Mouse (Mus musculus) embryonic facial prominence, embryonic 12.5 days (tissue): ENCODE measurements at regions not wholly inside any gene's neighbourhood (a gene's known extent, or its start where the extent isn't known, plus 50 kb on each side); places are given as distances from the start of the nearest gene placed in this dataset.

Source experiments
- ATAC-seq: fragments of 200-750 bp; cut with Nextera tagmentation; 2 replicates; pipeline ENCODE4 v1.8.0; 2017; ENCODE audit not compliant: insufficient number of reproducible peaks, insufficient read depth, low FRiP score, low TSS enrichment
- H3K27ac ChIP-seq: fragments of 300-500 bp; sonication (generic); 2 replicates; pipeline ENCODE4 v1.5.1; 2016; ENCODE audit warnings: mild to moderate bottlenecking
- H3K27me3 ChIP-seq: fragments of 300-500 bp; sonication (generic); 2 replicates; pipeline ENCODE4 v1.6.1; 2016; ENCODE audit warnings: mild to moderate bottlenecking, moderate library complexity
- H3K36me3 ChIP-seq: fragments of 300-500 bp; sonication (generic); 2 replicates; pipeline ENCODE4 v1.6.1; 2016; ENCODE audit warnings: mild to moderate bottlenecking
- H3K4me1 ChIP-seq: fragments of 300-500 bp; sonication (generic); 2 replicates; pipeline ENCODE4 v1.6.1; 2016
- H3K4me2 ChIP-seq: fragments of 300-500 bp; sonication (generic); replicated peaks from 2 replicates; pipeline ENCODE4 v1.6.1; 2016; ENCODE audit warnings: mild to moderate bottlenecking, moderate library complexity
- H3K4me3 ChIP-seq: fragments of 300-500 bp; sonication (generic); 2 replicates; pipeline ENCODE4 v1.5.1; 2016; ENCODE audit warnings: mild to moderate bottlenecking
- H3K9ac ChIP-seq: fragments of 300-500 bp; sonication (generic); 2 replicates; pipeline ENCODE4 v1.6.1; 2016; ENCODE audit warnings: mild to moderate bottlenecking, moderate library complexity
- H3K9me3 ChIP-seq: fragments of 300-500 bp; sonication (generic); 2 replicates; pipeline ENCODE4 v1.6.1; 2016; ENCODE audit warnings: mild to moderate bottlenecking, moderate library complexity
- WGBS: fragments of 180-500 bp; shearing (Covaris S2); methylation state at CpG from one replicate; pipeline ENCODE4 v1.1.7; 2016; 5-methylcytosine and 5-hydroxymethylcytosine counted together

DNA sequence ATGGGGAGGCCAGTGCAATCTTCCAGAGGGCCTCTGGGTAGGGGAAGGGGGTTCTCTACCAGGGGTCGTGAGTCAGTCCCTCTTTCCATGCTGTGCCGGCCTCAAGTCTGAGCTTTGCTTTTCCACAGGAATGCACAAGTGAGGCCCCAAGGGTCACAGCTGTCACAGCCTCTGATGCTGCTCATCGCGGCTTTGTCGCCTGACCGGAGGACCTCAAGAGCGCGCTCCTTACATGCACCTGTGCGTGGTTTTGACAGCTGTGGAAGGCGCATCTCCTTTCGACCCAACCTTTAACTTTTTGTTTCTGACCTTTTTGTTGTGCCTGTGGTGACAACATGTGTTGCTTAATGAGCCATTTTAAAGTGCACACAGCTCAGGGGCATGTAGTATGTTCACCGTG, 258.3 kb downstream of the Uaca start:
- Histone ChIP-seq H3K27me3 (0 out of 2 replicates have a peak, but pooled peaks cover 10% of the 10 kb centered on the region), H3K9ac (no peak overlapping the region), H3K9me3 (no peaks in the 10 kb centered on the region), H3K36me3 (no peaks in the 10 kb centered on the region), H3K4me2 (no peak overlapping the region), H3K27ac (no peak overlapping the region), H3K4me3 (no peak overlapping the region), H3K4me1 (peaks cover 33% of the 10 kb centered on the region)
- 81% methylated on average over 12 of the region's 12 CpGs for WGBS
- ATAC-seq, result no peak

GRCm38 (mm10) chr9:61054427-61054826, 260.1 kb downstream of the Uaca start:
- Histone ChIP-seq H3K36me3 (no peaks in the 10 kb centered on the region), H3K9me3 (no peaks in the 10 kb centered on the region), H3K27ac (peak overlapping the region; percentile 32; the same call in 1 of the 2 replicates), H3K9ac (no peak overlapping the region), H3K27me3 (0 out of 2 replicates have a peak, but pooled peaks cover 8% of the 10 kb centered on the region), H3K4me2 (no peak overlapping the region), H3K4me1 (peaks cover 35% of the 10 kb centered on the region), H3K4me3 (no peak overlapping the region)
- 19% methylated on average over 3 of the region's 3 CpGs for WGBS
- ATAC-seq, result peak; percentile 59

DNA sequence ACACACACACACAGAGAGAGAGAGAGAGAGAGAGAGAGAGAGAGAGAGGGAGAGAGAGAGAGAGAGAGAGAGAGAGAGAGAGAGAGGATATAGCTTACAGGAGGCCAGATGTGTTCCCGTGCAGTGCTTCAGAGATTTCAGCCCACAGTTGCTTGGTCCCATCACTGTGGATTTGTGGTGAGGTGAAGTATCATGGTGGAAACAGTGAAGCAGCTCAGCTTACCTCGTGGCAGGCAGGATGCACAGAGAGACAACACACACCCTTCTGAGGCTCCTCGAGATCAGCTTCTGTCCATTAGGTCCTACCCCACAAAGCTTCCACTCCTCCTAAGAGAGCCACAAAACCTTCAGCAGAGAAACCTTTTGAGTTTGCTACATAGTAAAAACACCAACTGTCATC, 261.1 kb downstream of the Uaca start:
- no peaks in the 10 kb centered on the region for H3K9me3 ChIP-seq
- H3K36me3 ChIP-seq, result no peaks in the 10 kb centered on the region
- H3K27ac ChIP-seq, result no peak overlapping the region
- H3K4me1 ChIP-seq, result peaks cover 35% of the 10 kb centered on the region
- H3K27me3 ChIP-seq, result 0 out of 2 replicates have a peak, but pooled peaks cover 4% of the 10 kb centered on the region
- ATAC-seq, result no peak
- 67% methylated on average over 3 of the region's 3 CpGs for WGBS
- no peak overlapping the region for H3K4me3 ChIP-seq
- H3K9ac ChIP-seq, result no peak overlapping the region
- no peak overlapping the region for H3K4me2 ChIP-seq

DNA sequence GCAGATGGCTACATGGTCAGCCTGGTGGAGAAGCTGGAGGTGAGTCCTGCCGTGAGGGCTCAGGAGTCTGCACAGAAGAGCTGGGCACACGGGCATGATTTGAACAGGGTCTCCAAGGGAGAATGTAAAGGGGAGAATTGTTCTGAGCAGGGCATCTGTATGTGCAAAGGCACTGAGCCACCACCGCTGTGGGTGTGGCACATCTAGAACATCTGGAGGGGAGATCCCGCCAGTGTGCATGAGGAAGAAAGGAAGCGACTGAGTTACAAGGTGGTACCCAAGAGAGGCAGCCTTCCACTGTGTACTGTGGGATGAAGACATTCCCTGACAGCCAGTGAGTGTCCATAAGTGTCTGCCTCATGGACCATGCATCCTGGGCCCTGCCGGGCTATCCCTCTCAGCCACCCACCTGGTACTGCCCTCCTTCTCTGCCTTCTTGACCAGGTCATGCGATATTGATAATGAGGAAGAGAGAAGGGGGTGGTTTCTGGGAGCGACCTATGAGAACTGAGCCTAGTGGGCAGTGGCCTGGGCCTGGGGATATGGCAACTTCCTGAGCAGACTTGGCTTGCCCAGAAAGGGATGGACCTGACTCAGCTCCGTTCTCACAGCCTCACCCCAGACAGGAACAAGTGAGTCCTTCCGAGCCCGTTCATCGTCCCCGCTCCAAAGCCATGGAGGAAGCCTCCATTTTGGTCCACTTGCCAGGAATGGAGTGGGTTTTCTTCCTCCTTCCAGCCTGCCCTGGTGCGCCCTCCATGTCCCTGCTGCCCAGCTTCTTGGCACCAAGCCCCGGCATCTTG, 261.8 kb downstream of the Uaca start:
- Histone ChIP-seq H3K4me1 (peaks cover 35% of the 10 kb centered on the region), H3K27me3 (0 out of 2 replicates have a peak, but pooled peaks cover 4% of the 10 kb centered on the region), H3K4me3 (no peak overlapping the region), H3K36me3 (no peaks in the 10 kb centered on the region), H3K4me2 (no peak overlapping the region), H3K9ac (no peak overlapping the region), H3K9me3 (no peaks in the 10 kb centered on the region), H3K27ac (peak overlapping the region; percentile 52; the same call in 1 of the 2 replicates)
- WGBS, result 85% methylated on average over 15 of the region's 15 CpGs
- ATAC-seq, result no peak

DNA sequence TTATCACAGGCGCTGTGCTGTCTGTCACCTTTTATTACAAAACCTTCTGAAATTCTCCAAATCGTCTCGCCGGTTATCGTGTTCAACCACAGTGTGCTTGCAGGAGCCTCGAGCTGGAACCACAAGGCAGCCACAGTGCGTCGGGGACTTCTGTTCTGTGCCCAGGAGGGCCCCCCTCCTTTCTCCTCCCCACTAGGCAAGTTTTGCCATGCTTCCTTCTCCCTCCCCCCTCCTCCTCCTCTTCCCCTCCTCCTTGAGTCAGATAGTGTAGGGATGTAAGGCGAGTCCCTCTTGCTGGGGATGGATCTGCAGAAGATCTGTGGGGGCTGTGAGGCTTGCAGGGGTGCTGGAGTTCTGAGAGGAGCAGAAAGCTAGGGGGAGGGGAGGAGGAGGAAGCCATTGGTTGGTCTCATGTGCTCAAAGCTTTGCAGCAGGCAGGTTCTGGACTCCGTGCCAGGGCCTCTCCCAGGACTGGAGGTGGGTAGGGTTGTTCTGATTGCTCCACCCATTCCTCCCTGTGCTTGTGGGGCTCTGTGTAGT, 262.5 kb downstream of the Uaca start:
- Histone ChIP-seq H3K36me3 (no peaks in the 10 kb centered on the region), H3K4me1 (peaks cover 35% of the 10 kb centered on the region), H3K9me3 (no peaks in the 10 kb centered on the region), H3K4me2 (no peak overlapping the region), H3K4me3 (no peak overlapping the region), H3K9ac (no peak overlapping the region), H3K27me3 (0 out of 2 replicates have a peak, but pooled peaks cover 4% of the 10 kb centered on the region), H3K27ac (peak overlapping the region; percentile 52)
- 41% methylated on average over 10 of the region's 10 CpGs for WGBS
- ATAC-seq, result peak; percentile 61

GRCm38 (mm10) chr9:61059225-61059624, 264.9 kb downstream of the Uaca start:
- Histone ChIP-seq H3K4me2 (no peak overlapping the region), H3K27me3 (0 out of 2 replicates have a peak, but pooled peaks cover 4% of the 10 kb centered on the region)

DNA sequence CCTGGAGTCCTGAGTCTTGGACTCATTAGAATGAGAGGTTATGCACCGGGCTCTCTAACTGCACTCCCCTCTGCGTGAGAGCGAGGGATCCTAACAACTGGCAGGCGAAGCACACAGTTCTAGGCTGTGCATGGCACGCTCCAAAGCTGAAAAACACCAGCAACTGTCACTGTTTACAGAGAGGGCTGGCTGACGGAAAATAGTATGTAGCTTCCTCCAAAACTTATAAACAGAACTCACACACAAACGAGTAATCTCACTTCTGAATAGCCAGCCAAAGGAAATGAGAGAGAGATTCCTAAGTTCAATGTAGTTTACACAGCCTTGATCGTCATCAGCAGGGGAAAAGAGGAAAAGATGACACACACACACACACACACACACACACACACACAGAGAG, 266.6 kb downstream of the Uaca start:
- peaks cover 17% of the 10 kb centered on the region for H3K4me1 ChIP-seq
- 72% methylated on average over 8 of the region's 8 CpGs for WGBS

More at GRCm38 (mm10) chr9:61059225-61059624, 264.9 kb downstream of the Uaca start:
- peaks cover 26% of the 10 kb centered on the region for H3K4me1 ChIP-seq
- no peak overlapping the region for H3K9ac ChIP-seq
- H3K4me3 ChIP-seq, result no peak overlapping the region
- H3K36me3 ChIP-seq, result no peaks in the 10 kb centered on the region
- H3K27ac ChIP-seq, result no peak overlapping the region
- ATAC-seq, result no peak
- no peaks in the 10 kb centered on the region for H3K9me3 ChIP-seq

DNA sequence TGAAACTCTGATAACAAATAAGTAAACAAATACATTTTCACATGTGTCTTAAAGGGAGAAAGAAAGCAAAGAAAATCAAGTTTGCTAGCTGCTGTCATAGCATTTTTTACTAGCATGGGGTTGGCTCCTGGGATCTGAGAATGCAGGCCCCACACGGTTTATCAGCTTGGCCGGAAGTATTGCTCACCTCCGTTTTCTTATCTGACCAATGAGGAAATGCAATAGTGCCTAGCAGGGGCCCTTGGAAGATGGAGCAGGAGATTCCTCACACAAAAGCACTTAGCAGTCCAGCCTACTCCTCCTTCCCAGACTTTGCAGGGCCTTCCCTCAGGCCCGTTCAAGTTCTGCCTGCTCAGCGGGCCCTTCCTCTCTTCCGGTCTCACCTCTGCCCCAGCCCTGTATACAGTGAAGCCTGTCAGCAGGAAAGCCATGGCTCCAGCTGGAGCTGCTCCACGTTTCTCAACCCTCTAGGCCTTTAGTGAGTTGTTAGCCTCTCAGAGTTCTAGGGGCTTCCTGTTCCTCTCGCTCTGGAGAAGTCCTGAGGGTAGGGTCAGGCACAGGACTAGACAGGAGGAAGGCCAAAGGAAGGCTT, 270.5 kb downstream of the Uaca start:
- Histone ChIP-seq H3K27ac (no peak overlapping the region), H3K4me3 (no peak overlapping the region), H3K27me3 (0 out of 2 replicates have a peak, but pooled peaks cover 4% of the 10 kb centered on the region), H3K9ac (no peak overlapping the region), H3K36me3 (no peaks in the 10 kb centered on the region), H3K4me1 (peaks cover 4% of the 10 kb centered on the region), H3K9me3 (no peaks in the 10 kb centered on the region), H3K4me2 (no peak overlapping the region)
- 55% methylated on average over 8 of the region's 8 CpGs for WGBS
- ATAC-seq, result no peak

More for the DNA sequence above, 266.6 kb downstream of the Uaca start:
- no peak overlapping the region for H3K4me2 ChIP-seq
- H3K9ac ChIP-seq, result no peak overlapping the region
- H3K27me3 ChIP-seq, result no peaks in the 10 kb centered on the region
- no peak overlapping the region for H3K27ac ChIP-seq
- H3K4me3 ChIP-seq, result no peak overlapping the region
- ATAC-seq, result no peak
- no peaks in the 10 kb centered on the region for H3K9me3 ChIP-seq
- no peaks in the 10 kb centered on the region for H3K36me3 ChIP-seq

DNA sequence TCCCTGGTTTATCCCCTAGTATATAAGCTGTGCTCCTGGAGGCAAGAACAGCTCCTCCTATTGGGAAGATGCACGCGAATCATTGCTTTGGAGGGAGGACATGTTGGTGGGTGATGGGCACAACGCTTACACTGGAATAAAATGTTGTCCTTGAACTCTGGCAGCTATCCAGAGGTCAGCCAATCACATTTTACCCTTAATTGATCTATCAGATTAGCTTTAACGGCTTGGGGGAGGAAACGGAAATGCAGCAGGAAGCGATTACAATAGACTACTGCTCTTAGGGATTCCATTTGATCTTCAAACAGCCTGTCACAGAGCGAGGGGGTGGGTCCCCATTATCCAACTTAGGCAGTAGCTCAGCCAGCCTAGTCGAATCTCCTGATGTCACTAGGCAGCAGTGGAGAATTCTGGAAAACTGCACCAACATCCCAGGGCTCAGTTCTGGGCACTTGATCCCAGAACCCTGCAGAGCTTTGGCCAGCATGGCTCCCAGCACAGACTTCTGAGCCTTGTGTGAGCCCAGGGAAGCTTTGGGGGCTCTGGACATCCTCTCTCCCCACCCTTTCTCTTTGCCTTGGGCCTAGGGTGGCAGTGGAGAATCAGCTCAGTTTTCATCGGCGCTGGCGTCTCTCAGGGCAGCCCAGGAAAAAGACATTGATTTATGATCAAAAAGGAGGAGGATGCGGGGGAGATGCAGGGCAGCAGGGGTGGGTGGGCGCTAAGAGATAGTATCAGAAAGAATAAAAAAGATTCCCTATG, 275.4 kb downstream of the Uaca start:
- no peaks in the 10 kb centered on the region for H3K36me3 ChIP-seq
- no peak overlapping the region for H3K4me2 ChIP-seq
- no peak for ATAC-seq
- no peak overlapping the region for H3K27ac ChIP-seq
- no peaks in the 10 kb centered on the region for H3K9me3 ChIP-seq
- H3K9ac ChIP-seq, result no peak overlapping the region
- no peak overlapping the region for H3K4me3 ChIP-seq
- 28% methylated on average over 13 of the region's 13 CpGs for WGBS
- peaks cover 17% of the 10 kb centered on the region; the same call in 1 of the 2 replicates for H3K27me3 ChIP-seq
- peaks cover 14% of the 10 kb centered on the region for H3K4me1 ChIP-seq

GRCm38 (mm10) chr9:61070315-61070707, 276.0 kb downstream of the Uaca start:
- H3K9ac ChIP-seq, result no peak overlapping the region
- 23% methylated on average over 8 of the region's 8 CpGs for WGBS

DNA sequence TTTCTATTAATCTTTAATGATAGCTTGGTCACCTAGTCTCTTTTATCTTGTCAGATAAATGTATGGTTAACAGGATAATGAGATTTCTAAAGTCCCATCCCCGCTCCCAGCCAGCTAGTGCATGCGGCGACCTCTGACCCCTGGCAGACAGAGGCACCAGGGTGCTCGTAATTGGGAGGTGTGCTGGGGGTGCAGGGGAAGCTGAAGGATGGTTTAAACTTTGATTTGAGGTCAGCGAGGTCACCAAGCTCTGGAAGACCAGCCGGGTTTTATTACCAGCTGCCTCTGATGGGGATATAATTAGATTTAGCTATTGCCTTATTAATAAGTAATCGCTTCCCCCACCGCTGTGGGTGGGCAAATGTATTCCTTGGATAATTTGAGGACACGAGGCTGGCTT, 276.5 kb downstream of the Uaca start:
- 24% methylated on average over 9 of the region's 9 CpGs for WGBS
- Histone ChIP-seq H3K9me3 (no peaks in the 10 kb centered on the region), H3K4me1 (peaks cover 14% of the 10 kb centered on the region), H3K4me2 (no peak overlapping the region), H3K27me3 (peaks cover 17% of the 10 kb centered on the region; the same call in 1 of the 2 replicates), H3K9ac (no peak overlapping the region), H3K36me3 (no peaks in the 10 kb centered on the region), H3K27ac (no peak overlapping the region), H3K4me3 (no peak overlapping the region)
- no peak for ATAC-seq

More at GRCm38 (mm10) chr9:61070315-61070707, 276.0 kb downstream of the Uaca start:
- no peak for ATAC-seq
- H3K4me3 ChIP-seq, result no peak overlapping the region
- H3K4me2 ChIP-seq, result no peak overlapping the region
- no peaks in the 10 kb centered on the region for H3K9me3 ChIP-seq
- H3K4me1 ChIP-seq, result peaks cover 14% of the 10 kb centered on the region
- no peaks in the 10 kb centered on the region for H3K36me3 ChIP-seq
- H3K27me3 ChIP-seq, result peaks cover 17% of the 10 kb centered on the region; the same call in 1 of the 2 replicates
- no peak overlapping the region for H3K27ac ChIP-seq
